Mouse (Mus musculus) CH12.LX (cell line): ENCODE measurements around the gene Fam229a. TPM values are rescaled to one million over a fixed set of nuclear protein-coding genes. Genes with fewer than 3 reads are reported as not detected.

Experiments used
- DNase-seq: peaks from one replicate; pipeline ENCODE4 v3.0.0-alpha.2; 2013; ENCODE audit errors: extremely low read depth
- H3K27ac ChIP-seq: 2 replicates; pipeline ENCODE4 v1.5.1; 2012; ENCODE audit warnings: low read depth, mild to moderate bottlenecking, control low read depth, moderate library complexity; ENCODE audit not compliant: insufficient read depth
- H3K27me3 ChIP-seq: replicated peaks from 2 replicates; pipeline ENCODE3; 2012; ENCODE audit warnings: inconsistent platforms
- H3K36me3 ChIP-seq, 2 experiments: replicated peaks in 1 of 2; 2 replicates each; pipeline versions ENCODE3 to v1.6.1; 2012; ENCODE audit warnings: inconsistent platforms in 1 of 2, low read length in 1 of 2, mild to moderate bottlenecking in 1 of 2, mixed read lengths in 1 of 2, moderate library complexity in 1 of 2; ENCODE audit not compliant: control insufficient read depth in 1 of 2, insufficient read depth in 1 of 2
- H3K4me1 ChIP-seq, 2 experiments: 2 replicates each; pipeline ENCODE4 v1.6.1; 2012; ENCODE audit warnings: inconsistent platforms in 1 of 2, moderate library complexity in 1 of 2; ENCODE audit not compliant: insufficient read depth in 2 of 2, control insufficient read depth in 1 of 2
- H3K4me2 ChIP-seq: 2 replicates; pipeline ENCODE4 v1.6.1; 2012; ENCODE audit warnings: low read depth, mild to moderate bottlenecking, control low read depth; ENCODE audit not compliant: poor library complexity, insufficient read depth, severe bottlenecking
- H3K4me3 ChIP-seq, 3 experiments: fragments of 150-350 bp in 1 of 3; sonication (generic) in 1 of 3; replicated peaks in 1 of 3; 2 replicates each; pipeline versions ENCODE3 to v1.5.1; 2011 to 2012; ENCODE audit warnings: low read depth in 2 of 3, low read length in 2 of 3, mild to moderate bottlenecking in 2 of 3, moderate library complexity in 2 of 3, control low read depth in 1 of 3, improper control_type of control experiment in 1 of 3, inconsistent platforms in 1 of 3, mixed read lengths in 1 of 3; ENCODE audit not compliant: poor library complexity in 1 of 3
- H3K79me2 ChIP-seq: replicated peaks from 2 replicates; pipeline ENCODE4 v1.6.1; 2012; ENCODE audit warnings: mild to moderate bottlenecking, moderate library complexity; ENCODE audit not compliant: control insufficient read depth, poor library complexity, insufficient read depth, severe bottlenecking; ENCODE audit errors: extremely low read depth
- H3K9ac ChIP-seq: 2 replicates; pipeline ENCODE4 v1.6.1; 2012; ENCODE audit warnings: low read depth, mild to moderate bottlenecking, control low read depth, moderate library complexity; ENCODE audit not compliant: insufficient read depth
- H3K9me3 ChIP-seq: replicated peaks from 2 replicates; pipeline ENCODE3; 2012; ENCODE audit warnings: low read length, inconsistent platforms, mixed read lengths
- CHD1 ChIP-seq: IDR thresholded peaks from 2 replicates; pipeline ENCODE4 v1.6.1; 2012; ENCODE audit warnings: low read depth, low read length, improper control_type of control experiment, inconsistent platforms
- EP300 ChIP-seq: IDR thresholded peaks from 2 replicates; pipeline ENCODE4 v1.6.1; 2011; ENCODE audit warnings: low read length, improper control_type of control experiment
- GABPA ChIP-seq: IDR thresholded peaks from 2 replicates; pipeline ENCODE4 v1.6.1; 2012; ENCODE audit warnings: low read depth, low read length, improper control_type of control experiment, inconsistent platforms; ENCODE audit not compliant: insufficient replicate concordance
- HCFC1 ChIP-seq: IDR thresholded peaks from 2 replicates; pipeline ENCODE4 v1.6.1; 2012; ENCODE audit warnings: low read depth, mild to moderate bottlenecking, inconsistent platforms, low read length, improper control_type of control experiment
- IRF4 ChIP-seq: IDR thresholded peaks from 2 replicates; pipeline ENCODE4 v1.6.1; 2014; ENCODE audit warnings: low read depth, mild to moderate bottlenecking, inconsistent platforms, low read length, improper control_type of control experiment
- JUN ChIP-seq: IDR thresholded peaks from 2 replicates; pipeline ENCODE4 v1.6.1; 2011; ENCODE audit warnings: low read depth, mild to moderate bottlenecking, low read length, improper control_type of control experiment, moderate library complexity; ENCODE audit not compliant: insufficient read depth
- JUND ChIP-seq: conservative IDR thresholded peaks from 2 replicates; pipeline ENCODE4 v1.6.1; 2011; ENCODE audit warnings: low read depth, low read length, improper control_type of control experiment
- MAX ChIP-seq: IDR thresholded peaks from 2 replicates; pipeline ENCODE4 v1.6.1; 2011; ENCODE audit warnings: low read length, improper control_type of control experiment
- MAZ ChIP-seq: IDR thresholded peaks from 2 replicates; pipeline ENCODE4 v1.6.1; 2012; ENCODE audit warnings: low read depth, mild to moderate bottlenecking, inconsistent platforms, low read length, improper control_type of control experiment, moderate library complexity
- MEF2A ChIP-seq: IDR thresholded peaks from 2 replicates; pipeline ENCODE4 v1.6.1; 2014; ENCODE audit warnings: low read depth, mild to moderate bottlenecking, inconsistent platforms, low read length, improper control_type of control experiment, borderline replicate concordance
- NRF1 ChIP-seq: IDR thresholded peaks from 2 replicates; pipeline ENCODE4 v1.6.1; 2014; ENCODE audit warnings: low read depth, mild to moderate bottlenecking, inconsistent platforms, low read length, improper control_type of control experiment, moderate library complexity
- PAX5 ChIP-seq: IDR thresholded peaks from 2 replicates; pipeline ENCODE4 v1.6.1; 2012; ENCODE audit warnings: low read length, inconsistent platforms, mixed read lengths
- POLR2AphosphoS2 ChIP-seq: IDR thresholded peaks from 2 replicates; pipeline ENCODE4 v1.6.1; 2011; ENCODE audit warnings: low read depth, low read length, improper control_type of control experiment
- TBP ChIP-seq: conservative IDR thresholded peaks from 2 replicates; pipeline ENCODE4 v1.6.1; 2011; ENCODE audit warnings: low read depth, low read length, improper control_type of control experiment
- TCF12 ChIP-seq: IDR thresholded peaks from 2 replicates; pipeline ENCODE4 v1.6.1; 2014; ENCODE audit warnings: low read depth, mild to moderate bottlenecking, inconsistent platforms, low read length, improper control_type of control experiment
- UBTF ChIP-seq: IDR thresholded peaks from 2 replicates; pipeline ENCODE4 v1.6.1; 2012; ENCODE audit warnings: low read depth, mild to moderate bottlenecking, inconsistent platforms, low read length, improper control_type of control experiment, moderate library complexity
- ZNF384 ChIP-seq: IDR thresholded peaks from 2 replicates; pipeline ENCODE4 v1.6.1; 2012; ENCODE audit warnings: low read depth, low read length, improper control_type of control experiment, inconsistent platforms
- dilution Hi-C: fragments of 300-500 bp; cut with MboI; formaldehyde crosslinking; loops from 2 replicates; pipeline ENCODE4 v1.14.3; 2020; ENCODE audit warnings: low sequenced_read_pairs; ENCODE audit not compliant: extremely low pct_unique_long_range_greater_than_20kb, extremely low pct_ligation_motif_present
- in situ Hi-C: fragments of 300-500 bp; cut with MboI; formaldehyde crosslinking; loops from 3 replicates; pipeline ENCODE4 v1.14.3; 2019; ENCODE audit warnings: low sequenced_read_pairs, low pct_ligation_motif_present, low pct_unique_long_range_greater_than_20kb, mixed read lengths
- polyA plus RNA-seq: library from polyadenylated mRNA; unstranded; fragments of >175 nt; gene quantifications from 2 replicates; pipeline ENCODE4 v1.2.1, GENCODE M21; 2012; ENCODE audit warnings: low read depth; ENCODE audit not compliant: insufficient read length
- total RNA-seq, 2 experiments: library from RNA; depleted of rRNA; stranded (reverse); fragments of 300-350 nt in 1 of 2; fragments of >200 nt in 1 of 2; gene quantifications; 2 replicates each; pipeline ENCODE4 v1.2.3; 2012 to 2014

Fam229a gene
- total and polyA plus RNA-seq, 3 experiments: not detected

DNA sequence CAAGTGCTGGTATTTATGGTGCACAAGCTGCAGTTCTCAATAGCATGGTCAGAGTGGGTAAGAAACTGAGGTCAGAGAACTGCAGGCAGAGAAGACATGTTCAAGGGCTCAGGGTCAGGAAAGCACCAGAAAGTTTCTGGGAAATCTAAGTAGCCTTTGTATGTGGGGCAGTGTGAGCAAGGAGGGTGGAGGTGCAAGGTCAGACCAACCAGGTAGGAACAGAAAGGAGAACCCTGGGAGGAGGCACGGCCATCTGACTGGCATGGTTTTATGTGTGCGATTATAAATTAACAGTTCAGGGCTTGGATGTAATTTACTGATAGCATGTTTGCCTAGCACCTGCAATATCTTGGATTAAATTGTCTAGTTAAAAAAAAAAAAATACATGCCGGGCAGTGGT, 31.3 kb upstream of the Fam229a start:
- DNase-seq: no peak
- no peaks in the 10 kb centered on the region for H3K9me3 ChIP-seq
- TF ChIP-seq GABPA: no peak
- TF ChIP-seq IRF4: no peak
- no peak for TF ChIP-seq CHD1
- TF ChIP-seq MAZ: no peak
- no peak for TF ChIP-seq PAX5
- no peak for TF ChIP-seq JUN
- TF ChIP-seq HCFC1: no peak
- TF ChIP-seq NRF1: no peak
- no peak for TF ChIP-seq ZNF384
- TF ChIP-seq MEF2A: no peak
- TF ChIP-seq POLR2AphosphoS2: no peak
- no peak for TF ChIP-seq UBTF
- TF ChIP-seq, all 38 proteins: peak for 0
- in situ Hi-C loops (loop anchor here (5.0 to 10.0 kb wide), 3 partner anchors 107 to 325 kb away; partner anchors contain the start of gene Fndc5), dilution Hi-C loops (no loop called here)
- Histone ChIP-seq H3K4me1 (peaks cover 3 to 39% of the 10 kb centered on the region in 2 experiments), H3K36me3 (peaks cover 2 to 19% of the 10 kb centered on the region in 2 experiments), H3K27me3 (no peaks in the 10 kb centered on the region), H3K4me3 (peak overlapping the region in 1 of 3 experiments; percentile 25), H3K4me2 (no peak overlapping the region), H3K27ac (no peak overlapping the region), H3K9ac (no peak overlapping the region), H3K79me2 (peaks cover 5% of the 10 kb centered on the region)

DNA sequence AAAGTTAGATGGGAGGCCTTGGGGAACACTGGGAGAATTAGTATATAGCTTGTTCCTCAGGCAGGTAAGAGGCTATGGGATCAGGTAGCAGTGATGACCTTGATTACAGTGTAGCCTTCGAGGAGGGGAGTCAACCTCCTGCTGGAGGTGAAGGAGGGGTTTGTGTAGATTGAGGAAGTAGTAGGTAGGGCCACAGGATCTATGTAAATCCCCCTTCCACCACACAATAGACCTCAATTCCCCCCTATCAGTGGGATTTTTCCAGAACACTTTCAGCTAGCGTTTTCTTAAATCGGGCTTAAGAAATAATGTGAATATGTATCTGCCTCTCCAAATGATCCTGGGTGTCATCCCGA, 30.2 kb upstream of the Fam229a start:
- 0 out of 2 replicates have a peak, but pooled peaks have one; percentile 19 for TF ChIP-seq MAX
- 0 out of 2 replicates have a peak, but pooled peaks have one; percentile 33 for TF ChIP-seq TBP
- TF ChIP-seq TCF12: no peak
- TF ChIP-seq JUND: no peak
- peak; percentile 35; the same call in 1 of the 2 replicates for TF ChIP-seq MEF2A
- 0 out of 2 replicates have a peak, but pooled peaks have one; percentile 27 for TF ChIP-seq EP300
- DNase-seq: peak; percentile 48
- Histone ChIP-seq H3K27ac (peak overlapping the region; percentile 78), H3K4me3 (peak overlapping the region; percentile 60 to 81 (median 62)), H3K27me3 (no peaks in the 10 kb centered on the region), H3K79me2 (peaks cover 5% of the 10 kb centered on the region), H3K9ac (peak overlapping the region; percentile 91), H3K9me3 (no peaks in the 10 kb centered on the region), H3K4me2 (peak overlapping the region; percentile 99), H3K36me3 (peaks cover 13 to 29% of the 10 kb centered on the region in 2 experiments), H3K4me1 (peaks cover 3 to 35% of the 10 kb centered on the region in 2 experiments)
- in situ Hi-C loops: no loop called here
- dilution Hi-C loops: no loop called here
